Mouse (Mus musculus) CD4-positive, CD25-positive, alpha-beta regulatory T cell, adult 4 months (primary cell): ENCODE results near the gene Slc4a11. TPM values are rescaled to one million over a fixed set of nuclear protein-coding genes. Genes with fewer than 3 reads are reported as not detected.

ENCODE experiments used
- ATAC-seq: one replicate; pipeline ENCODE4 v1.8.0; 2017
- polyA plus RNA-seq, 2 experiments: library from polyadenylated mRNA; unstranded; fragments of 100-300 nt; shearing (Covaris generic); gene quantifications; one replicate each; pipeline ENCODE4 v1.2.1; 2017

Gene Slc4a11
- polyA plus RNA-seq: under 1 TPM in 1 of 2 experiments, not detected in 1; 0.41 TPM

DNA sequence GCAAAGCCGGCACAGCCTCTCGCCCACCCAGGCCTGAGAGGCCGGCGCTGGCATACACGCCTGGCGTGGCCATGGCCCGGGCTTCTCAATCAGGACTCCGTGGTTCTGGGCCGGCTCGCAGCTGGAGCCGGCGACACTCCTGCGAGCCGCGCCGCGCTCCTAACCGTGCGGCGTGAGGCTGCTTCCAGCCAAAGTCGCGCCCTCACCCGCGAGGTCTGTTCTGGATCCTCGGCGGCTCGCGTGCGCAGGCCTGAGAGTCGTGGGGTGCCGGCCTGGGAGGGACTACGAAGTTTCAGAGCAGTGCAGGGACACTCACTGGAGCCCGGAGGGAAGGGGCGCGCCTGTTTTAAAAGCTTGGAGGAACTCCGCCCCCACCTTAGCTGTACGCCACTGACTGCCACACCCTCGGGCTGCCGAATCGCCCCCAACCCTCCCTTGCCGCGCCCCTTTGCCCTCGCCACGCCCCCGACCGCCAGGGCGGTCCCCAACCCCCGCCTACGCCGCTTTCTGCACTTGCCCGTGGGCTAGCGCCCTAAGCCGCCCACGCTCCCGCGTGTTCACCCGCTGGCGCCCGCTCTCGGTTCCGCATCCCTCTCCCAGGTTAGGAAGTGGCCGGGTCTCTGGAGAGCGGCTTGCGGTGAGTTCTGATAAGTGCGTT, at the start of gene Slc4a11:
TSS of gene Slc4a11 (minus strand) at position 367 of the 658 bp plus-strand sequence.
- peak; percentile 37 for ATAC-seq

DNA sequence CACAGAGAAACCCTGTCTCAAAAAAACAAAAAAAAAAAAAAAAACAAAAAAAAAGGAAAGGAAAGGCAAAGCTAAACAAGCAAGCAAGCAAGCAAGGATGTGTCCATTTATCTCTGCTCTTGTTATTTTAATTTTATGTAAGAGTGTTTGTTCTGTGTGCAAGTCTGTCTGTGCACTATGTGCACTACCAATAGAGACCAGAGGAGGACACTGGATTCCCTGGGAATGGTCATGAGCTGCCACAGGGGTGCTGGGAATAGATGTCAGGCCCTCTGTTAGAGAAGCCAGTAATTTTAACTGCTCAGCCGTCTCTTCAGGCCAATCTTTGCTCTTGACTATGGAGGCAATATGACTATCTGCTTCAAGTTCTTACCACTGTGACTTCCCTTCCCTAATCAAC, 46.3 kb upstream of the Slc4a11 start:
- no peak for ATAC-seq

DNA sequence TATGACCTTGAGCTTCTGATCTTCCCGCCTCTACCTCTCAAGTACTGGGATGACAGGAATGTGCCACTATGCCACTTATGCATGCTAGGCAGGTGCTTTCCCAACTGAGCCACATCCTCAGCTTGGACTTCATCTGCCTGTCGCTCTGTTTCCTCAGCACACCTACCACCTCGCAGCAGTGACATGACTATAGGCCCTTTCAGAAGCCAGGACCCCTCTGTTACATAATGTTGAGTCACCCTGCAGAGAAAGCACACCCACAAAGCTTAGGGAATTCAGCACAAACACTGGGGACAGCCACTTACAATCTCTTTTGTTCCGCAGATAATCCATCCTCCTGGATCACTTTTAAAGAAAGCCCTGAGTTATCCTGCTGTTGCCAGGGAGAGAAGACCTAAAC, 42.8 kb upstream of the Slc4a11 start:
- ATAC-seq: no peak

DNA sequence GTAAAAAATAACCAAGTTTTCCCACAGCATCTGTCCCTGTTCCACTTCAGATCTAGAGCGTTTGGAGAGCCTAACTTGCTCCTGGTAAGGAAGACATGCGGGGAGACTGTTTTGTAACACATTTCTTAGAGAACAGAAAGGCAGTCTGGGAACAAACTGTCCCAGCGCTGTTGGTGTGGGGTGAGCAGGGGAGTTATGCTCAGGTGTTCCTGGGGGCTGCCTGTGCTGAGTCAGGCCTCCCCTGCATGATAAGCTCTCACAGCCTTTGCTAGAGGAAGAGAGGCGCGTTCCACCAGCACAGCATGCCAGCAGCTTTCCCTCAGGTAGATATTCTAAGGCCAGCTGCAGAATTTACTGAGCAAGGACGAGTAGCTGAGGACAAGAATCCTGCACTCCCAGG, 40.7 kb upstream of the Slc4a11 start:
- no peak for ATAC-seq

DNA sequence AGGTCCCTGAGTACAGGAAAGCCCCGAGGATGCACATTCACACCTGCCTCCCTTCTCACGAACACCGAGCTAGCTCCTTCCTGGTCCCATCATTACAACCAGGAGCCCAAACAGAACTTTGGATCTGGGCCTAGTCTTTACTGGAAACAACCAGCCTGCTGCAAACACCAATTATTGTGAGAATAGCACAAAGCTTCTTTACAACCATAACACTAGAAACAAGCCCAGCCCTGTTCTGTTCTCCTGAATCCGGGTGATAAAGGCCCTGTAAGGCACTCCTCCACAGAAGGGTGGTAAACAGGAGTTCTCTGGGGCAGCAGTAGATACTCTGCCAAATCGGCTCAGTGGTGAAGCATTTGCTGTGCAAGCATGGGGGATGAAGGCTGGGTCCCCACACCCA, 38.0 kb upstream of the Slc4a11 start:
- no peak for ATAC-seq

DNA sequence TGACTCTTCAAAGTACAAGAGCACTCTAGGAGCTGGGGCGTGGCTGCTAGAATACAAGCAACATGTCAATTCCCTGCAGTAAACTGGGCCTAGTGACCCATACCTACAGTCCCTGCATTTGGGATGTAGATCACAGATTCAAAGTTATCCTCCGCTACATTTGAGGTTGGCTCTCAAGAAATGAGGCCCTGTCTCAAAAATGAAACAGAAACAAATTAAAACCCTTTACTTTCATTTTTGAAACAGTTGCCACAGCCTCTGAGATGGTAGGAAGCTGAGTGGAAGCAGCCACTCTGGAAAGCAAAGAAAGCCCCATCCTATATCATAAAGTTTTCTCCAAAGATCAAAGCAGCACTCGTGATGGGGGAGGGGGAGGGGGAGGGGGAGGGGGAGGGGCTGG, 36.1 kb upstream of the Slc4a11 start:
- ATAC-seq: peak; percentile 86

DNA sequence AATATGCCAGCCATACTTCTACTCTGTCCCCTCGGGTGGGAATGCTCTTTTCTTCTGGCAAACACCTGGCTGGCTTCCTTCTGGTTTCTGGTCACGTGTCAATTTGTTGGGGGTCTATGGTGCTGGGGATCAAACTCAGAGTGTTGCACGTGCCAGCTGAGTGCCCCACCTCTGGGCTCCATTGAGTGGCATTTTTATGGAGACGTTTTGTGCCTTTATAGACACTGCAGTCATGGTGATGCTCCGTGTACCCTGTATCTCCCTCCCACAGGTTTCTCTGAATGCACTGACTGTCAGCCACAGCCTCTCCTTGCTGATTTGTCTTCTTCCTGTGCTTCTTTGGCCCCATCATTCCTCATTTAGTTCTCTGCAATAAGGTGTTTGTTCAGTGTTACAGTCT, 34.5 kb upstream of the Slc4a11 start:
- ATAC-seq: no peak

DNA sequence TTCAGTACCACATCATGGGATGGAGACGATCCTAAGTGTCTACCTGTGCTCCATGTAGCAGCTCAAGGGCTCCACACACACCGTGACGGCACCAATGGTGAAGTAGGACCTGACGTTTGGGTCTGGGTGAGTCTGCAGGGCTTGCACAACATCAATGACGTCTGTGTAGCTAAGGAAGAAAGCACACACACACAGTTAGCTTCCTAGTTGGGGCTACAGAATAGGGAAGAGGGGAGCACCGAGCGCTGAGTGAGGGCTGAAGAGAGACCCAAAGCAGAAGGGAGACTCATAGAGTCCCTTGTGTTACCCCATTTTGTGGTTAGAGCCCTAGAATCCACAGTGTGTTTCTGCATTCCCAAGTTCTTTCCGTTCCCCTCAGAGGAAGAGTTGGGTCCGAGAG, 33.4 kb upstream of the Slc4a11 start:
- ATAC-seq: no peak

DNA sequence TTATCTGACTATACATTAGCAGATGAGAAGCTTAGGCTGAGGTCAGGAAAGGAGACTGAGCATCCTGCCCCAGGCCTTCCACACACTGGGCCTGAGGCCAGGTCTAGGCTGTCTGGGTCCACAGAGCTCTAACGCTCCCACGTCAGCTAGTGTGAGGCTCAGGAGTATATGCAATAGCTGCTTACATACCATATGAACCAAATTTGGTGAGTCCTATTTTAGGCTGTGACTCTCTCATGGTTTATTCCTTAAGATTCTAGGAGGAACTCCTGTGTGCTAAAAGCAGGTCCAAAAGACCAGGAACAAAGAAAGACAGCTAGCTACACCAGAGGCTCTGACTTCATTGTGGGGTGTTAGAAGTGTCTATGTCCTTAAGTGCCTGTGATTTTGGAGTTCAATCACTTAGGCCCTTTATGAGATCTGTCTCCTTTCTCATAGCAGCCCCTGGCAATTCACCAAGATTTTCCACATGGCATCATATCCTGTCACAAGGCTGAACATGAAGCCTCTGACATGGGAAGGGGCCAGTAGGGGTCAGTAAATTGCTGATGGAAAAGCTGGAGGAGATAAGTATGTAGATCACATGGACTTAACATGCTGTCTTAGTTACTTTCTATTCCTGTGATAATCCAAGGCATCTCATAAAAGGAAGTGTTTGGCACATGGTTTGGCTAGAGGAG, 31.7 kb upstream of the Slc4a11 start:
- no peak for ATAC-seq

DNA sequence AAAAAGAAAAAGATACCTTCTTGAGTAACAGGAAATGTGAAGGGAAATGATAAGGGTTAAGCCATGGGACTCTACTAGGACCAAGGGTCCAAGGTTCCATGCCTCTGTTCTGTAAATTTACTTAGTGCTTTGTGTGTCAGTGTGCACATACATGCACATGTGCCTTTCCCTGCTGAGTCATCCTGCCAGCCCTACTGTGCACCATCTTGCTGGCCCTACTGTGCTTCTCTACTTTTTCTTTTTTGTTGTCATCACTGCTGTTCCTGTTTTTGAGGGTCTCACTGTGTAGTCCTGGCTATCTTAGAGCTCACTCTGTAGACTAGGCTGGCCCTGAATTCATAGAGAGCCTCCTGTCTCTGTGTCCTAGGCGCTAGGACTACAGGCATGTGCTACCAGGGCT, 30.4 kb upstream of the Slc4a11 start:
- ATAC-seq: no peak

DNA sequence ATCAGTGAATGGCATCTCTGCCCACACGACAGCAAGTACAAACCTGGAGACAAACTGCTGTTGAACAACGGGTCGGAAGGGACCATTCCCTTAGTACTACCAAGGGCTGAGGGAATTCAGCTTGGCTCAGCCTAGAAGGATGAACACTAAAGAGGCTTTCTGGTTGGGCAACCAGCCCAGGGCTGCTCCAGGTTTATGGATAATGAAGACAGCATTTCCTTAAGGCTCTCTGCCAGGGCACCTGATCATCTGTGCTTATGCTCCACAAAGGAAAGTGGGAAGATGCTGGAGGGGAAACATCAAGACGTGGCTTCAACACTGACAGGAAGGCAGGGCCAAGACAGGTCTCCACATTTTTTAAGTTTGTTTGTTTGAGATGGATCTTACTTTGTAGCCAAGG, 27.1 kb upstream of the Slc4a11 start:
- no peak for ATAC-seq

DNA sequence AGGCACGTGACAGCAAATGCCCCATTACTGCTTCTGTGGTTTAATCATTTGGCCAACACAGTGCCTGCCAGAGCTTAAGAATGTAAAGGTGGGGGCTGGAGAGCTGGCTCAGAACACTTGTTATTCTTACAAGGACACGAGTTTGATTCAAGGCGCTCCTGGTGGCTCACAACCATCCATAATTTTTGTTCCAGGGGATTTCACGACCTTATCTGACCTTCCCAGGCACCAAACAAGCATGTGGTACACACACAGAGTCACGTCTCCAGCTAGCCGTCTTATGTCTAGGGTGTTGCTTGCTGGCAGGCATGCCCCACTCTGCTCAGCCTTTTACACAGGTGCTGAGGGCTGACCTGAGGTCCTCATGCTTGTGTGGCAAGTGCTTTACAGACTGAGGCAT, 20.6 kb upstream of the Slc4a11 start:
- ATAC-seq: no peak

DNA sequence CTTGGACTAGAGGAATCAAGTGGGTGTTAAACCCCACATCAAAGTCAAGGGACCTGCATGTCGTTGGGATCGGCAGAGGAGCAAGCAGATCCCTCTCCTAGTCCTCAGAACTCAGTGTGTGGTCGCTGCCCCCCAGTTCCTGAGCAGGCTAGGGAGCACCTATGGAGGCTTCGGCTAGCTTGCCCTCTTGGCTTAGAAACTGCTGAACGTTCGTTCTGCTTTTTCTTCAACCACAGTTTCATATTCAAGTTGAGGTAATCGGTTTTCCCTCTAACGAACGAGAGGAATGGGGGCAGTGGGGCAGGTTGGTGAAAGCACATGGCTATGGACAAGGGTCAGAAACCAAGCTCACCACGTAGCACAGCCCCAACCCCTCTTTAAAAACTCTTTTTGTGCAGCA, 9.7 kb upstream of the Slc4a11 start:
- no peak for ATAC-seq

DNA sequence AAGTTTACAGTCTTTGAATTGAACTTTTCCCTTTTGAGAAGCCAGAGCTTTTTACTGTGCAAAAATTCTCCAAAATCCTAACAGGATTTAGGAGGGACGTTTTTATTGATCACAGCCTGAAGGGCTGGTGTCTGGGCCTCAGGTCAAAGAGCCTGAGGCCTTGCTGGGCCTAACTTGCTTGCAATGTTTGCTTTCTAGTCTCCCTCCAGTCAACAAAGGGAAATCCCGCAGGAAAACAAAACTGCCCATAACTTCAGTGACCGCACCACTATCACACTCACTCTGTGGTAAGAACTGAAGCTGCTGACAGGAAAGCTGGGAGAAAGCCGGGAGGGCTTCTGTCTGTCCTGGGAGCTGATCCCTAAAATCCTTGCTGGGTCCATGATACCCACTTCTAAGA, 9.3 kb upstream of the Slc4a11 start:
- ATAC-seq: no peak

DNA sequence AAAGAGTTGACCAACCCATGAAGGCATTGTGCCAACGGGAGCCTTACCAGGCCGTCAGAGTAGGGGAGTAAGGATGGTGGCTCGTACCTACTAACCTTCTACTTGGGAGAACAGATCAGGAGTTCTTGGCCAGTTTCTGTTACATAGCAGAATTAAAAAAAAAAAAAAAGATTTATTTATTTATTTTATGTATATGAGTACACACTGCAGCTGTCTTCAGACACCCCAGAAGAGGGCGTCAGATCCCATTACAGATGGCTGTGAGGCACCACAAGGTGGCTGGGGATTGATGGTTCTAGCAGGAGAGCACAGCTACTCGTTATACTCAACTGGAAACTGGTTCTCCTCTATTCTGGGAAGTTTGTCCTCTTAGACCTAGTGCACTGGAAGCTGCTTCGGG, 7.9 kb upstream of the Slc4a11 start:
- no peak for ATAC-seq

DNA sequence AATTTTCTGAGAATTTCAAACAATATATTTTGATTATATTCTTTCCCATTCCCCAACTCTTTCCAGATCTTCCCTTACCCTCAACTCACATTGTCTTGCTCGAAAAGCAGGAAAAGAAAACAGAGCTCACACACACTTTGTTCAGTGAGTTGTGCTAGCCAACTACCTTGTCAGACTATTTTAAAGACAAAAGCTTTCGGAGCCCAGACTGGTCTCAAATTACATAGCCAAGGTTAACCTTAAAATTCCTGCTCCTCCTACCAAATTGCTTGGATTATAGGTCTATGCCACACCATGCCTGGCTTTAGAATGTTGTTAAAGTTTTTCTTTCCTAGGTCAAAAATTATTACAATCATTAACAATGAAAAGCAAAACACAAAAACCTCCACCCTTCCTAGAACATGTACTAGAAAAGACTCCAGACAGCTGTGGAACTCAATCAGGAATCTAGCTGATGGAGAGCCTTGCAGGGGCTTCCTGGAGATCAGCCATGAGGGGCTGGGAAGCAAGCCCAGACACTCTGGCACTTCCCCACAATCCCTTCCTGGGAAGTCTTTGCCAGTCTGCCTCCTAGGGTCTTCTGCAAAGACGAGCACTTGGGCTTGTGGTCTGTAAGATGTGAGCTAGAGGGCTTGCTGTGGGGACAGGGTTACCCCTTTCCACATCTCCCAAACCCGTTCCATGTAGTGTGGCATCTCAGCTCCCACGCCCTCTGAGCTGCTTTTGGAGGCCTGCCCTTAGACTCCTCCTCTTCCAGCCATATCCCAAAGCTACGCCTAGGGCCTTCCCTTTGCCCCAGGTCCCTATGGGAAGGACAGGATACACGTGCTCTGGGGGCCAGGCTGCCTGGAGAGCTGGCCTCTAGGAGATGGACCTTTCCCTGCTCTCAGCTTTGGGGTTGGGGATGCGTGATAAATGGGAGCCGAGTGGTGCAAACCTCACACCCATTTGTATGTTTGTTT, 7.0 kb upstream of the Slc4a11 start:
- no peak for ATAC-seq

DNA sequence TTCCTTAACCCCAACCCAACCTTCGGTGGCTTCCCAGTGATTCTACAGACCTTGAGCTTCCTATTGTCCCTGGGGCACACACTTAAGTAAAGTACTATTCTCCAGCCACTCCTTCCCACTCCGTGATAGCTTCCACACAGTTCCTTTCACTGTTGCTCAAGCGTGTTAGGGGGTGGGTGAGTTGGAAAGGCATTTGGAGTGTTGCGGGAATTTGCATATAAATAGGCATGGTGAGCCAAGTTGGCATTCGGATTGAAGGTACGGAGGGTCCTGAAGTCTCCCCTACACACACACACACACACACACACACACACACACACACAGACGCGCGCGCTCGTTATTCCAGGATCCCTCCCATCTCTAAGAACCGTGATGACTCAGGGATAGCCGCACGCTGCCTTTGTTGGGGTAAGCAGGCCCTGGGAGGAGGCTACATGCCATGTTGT, 525 bp upstream of the Slc4a11 start:
- no peak for ATAC-seq

DNA sequence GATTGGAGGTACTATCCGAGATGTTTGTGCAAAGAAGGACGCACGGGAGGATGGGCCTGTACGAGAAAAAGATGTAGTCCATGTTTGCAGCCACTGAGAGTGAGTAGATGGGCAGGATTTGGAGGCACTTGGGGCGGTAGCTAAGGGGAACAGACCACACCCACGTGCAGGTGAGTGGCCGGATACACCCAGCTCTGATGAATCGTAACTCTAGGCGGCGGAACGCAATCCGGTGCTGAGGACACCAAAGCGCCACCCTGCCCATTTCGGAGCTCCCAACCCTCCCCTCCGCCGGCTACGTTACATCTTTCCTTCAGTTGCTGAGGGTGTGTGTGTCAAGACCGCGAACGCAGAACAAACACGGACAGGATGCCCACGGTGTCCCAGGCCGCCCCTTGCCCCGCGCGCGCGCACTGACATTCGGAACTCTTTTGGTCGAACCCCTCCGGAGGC, 593 bp downstream of the Slc4a11 start:
- peak; percentile 61 for ATAC-seq

DNA sequence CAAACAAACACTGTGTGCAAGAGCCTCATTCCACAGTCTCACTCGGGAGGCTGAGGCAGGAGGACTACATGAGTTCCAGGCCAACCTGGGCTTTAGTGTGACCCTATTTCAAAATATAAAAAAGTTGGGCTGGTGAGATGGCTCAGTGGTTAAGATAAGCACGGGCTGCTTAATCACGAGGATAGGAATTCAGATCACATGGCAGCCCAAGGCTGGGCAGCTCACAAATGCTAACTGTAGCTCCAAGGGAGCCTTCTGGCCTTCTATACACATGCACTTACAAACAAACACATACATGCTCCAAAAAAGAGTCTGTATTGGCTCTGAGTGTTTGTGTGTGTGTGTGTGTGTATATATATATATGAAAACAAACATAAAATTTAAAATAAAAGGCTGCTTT, 3.8 kb downstream of the Slc4a11 start:
- no peak for ATAC-seq

DNA sequence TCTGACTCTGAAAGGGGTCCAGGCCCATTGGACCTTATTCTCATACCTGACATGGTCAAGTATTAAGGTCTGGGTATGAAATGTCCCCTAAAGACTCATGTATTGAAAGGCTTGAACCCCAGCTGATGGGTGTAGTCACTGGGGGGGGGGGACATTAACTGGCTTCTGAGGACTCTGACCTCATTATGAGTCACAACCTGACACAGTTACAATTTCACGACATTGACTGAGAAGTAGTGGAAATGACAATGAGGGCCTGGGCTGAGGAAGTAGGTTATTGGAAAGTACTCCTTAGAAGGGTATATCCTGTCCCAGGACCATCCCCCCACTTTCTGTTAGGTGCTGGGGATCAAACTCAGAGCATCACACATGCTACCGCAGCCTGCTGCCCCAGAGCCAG, 8.3 kb downstream of the Slc4a11 start:
- no peak for ATAC-seq

DNA sequence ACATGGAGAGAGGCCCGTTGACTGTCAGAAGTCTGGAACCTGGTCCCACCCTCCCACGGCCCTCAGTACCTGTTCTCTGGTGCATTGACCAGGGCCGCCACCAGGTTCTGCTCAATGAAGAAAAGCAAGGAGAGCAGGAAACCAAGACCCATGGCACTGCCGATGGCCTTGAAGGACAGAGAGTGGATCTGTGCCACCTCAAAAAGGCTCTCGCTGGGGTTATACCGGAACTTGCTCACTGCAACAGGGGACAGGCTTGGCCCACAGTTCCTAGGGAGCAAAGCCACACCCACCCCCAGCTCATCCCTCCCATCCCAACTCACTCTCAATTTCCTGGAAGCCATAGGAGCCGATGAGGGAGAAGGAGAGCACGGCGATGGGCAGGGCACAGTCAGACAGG, 11.9 kb downstream of the Slc4a11 start:
- ATAC-seq: no peak

DNA sequence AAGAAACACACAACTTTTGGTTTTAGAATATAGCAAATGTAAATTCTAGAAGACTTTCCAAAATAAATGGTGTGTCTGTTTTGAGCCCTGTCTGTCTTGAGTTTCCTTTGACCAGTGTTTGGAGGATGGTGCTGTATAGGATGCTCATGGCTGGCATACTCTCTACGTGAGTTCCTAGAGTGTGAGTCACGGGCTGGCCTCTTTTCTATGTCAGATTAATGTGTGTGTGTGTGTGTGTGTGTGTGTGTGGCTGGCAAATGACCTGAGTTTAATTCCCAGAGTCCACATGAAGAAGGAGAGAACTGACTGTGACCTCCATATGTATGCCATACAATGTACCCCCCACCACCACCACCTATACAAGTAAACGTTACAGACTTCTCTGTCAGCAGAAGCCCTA, 15.8 kb downstream of the Slc4a11 start:
- ATAC-seq: no peak

DNA sequence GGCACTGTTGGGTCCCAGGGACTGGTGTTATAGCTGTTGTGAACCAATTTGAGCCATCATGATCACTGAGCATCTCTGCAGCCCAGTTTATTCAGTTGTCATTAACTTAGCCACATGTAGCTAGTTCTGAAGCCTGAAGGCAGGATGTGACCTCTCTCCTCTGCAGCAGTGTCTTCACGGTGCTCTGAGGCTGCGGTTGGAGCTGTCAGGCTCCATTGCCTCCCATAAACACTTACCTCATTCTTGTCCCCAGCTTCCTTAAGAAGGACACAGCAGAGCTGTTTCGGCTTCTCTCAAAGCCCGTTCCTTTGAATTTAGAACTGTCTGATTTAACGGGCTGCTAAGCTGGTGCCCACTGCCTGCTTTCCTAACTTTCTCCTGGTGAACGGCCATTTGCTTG, 17.4 kb downstream of the Slc4a11 start:
- no peak for ATAC-seq
